Mouse (Mus musculus) cerebellum, adult (tissue): ENCODE data around the gene Pfpl.

Experiments used
- ATAC-seq: cut with Nextera tagmentation; 2 replicates; pipeline ENCODE4 v1.9.2; 2017; ENCODE audit warnings: mild to moderate bottlenecking, moderate library complexity, mixed read lengths; ENCODE audit not compliant: insufficient number of reproducible peaks, low FRiP score, low TSS enrichment

The Pfpl gene

DNA sequence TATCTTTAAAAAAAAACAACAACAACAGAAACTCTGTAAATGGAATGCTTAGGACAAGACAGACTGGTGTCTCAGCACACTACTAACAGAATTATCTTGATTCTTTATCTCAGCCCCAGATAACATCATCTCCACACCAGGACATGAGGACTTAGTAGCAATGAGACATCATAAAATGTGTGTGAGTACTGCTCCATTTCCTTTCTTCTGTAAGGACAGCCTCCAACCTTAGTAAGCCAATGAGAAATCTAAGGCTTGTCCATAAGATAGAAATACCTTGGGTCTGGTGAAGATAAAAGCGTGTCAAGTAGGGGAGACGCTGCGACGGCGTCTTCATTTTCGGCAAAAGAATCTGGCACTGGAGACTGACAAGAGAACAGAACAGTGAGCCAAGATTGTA lies at the start of gene Pfpl:
Gene Pfpl, plus strand, starts transcription at position 301 of the 400 bp plus-strand sequence.
- no peak for ATAC-seq

DNA sequence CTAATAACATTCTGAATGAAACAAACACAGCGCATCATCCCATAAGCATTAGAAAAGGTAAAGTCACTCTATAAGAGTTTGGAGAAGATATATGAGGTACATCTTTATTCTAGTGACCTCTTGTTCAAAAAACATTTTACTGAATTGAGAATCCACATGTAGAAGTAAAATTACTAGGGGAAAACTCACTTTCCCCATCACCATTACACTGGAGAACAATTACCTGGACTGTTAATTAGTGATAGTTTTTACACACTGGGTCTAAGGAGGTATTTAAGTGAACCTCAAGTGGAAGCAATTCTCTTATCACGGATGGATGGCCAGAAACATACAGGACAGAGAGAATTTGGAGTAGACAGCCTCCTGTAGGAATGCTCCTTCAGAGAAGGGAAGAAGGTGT lies 40.7 kb upstream of the Pfpl start, which contains the start of gene Olfr1440:
Gene Olfr1440, plus strand, starts transcription at position 301 of the 400 bp plus-strand sequence.
- no peak for ATAC-seq

DNA sequence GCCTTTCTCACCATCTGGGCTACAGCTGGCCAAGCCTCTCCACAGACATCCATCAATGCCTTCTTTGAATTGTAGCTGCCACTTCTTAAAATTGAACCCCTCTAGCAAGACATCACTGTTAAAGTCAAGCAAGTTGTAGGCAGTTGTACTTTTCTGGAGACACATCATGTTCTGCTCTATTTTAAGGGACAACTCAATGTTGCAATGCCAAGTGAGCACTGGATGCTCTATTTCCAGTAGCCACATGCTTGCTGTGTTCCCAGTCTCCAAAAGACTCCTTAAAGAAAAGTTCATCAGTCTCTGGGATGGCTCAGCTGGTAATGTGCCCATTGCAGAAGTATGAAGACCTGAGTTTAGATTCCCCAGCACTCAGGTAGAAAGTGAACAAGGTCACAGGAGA lies 14.0 kb upstream of the Pfpl start:
- no peak for ATAC-seq

DNA sequence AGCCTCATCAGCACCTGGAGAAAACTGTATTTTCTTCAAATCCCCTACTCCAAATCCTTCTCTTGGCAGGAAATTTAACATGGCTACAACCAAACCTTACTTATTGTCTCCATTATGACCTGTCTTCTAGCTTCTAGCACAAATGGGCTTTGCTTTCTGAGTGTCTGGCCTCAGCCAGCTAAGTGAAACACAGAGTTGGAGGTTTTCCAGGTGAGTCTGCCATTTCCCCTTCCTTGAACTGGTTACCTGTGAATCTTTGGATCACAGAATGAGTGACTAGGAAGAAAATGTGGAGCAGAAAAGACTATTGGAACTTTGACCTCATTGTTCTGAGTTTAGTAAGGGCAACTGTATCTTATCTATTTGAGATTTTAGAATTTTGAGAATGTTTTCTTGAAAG lies 10.3 kb upstream of the Pfpl start, which contains the start of gene Olfr1441:
Gene Olfr1441, plus strand, starts transcription at position 73 of the 400 bp plus-strand sequence.
- no peak for ATAC-seq

DNA sequence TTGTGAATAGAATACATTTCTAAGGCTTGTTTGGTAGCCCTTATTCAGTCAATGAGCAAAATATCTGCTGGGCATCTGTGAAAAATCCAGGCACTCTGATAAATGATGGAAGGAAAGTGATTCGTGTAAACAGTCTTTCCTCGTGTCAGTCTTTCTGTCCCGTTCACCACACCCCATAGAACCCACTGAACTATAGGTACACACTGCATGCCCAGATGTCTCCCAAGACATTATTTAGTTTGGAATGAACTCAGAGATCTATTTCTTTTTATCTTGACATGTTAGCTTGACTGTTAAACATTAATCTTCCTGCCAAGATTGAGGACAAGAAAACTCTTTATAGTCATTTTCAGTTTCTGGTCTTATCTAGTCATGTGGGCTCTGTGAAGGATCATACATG lies 9.4 kb upstream of the Pfpl start:
- ATAC-seq: no peak

DNA sequence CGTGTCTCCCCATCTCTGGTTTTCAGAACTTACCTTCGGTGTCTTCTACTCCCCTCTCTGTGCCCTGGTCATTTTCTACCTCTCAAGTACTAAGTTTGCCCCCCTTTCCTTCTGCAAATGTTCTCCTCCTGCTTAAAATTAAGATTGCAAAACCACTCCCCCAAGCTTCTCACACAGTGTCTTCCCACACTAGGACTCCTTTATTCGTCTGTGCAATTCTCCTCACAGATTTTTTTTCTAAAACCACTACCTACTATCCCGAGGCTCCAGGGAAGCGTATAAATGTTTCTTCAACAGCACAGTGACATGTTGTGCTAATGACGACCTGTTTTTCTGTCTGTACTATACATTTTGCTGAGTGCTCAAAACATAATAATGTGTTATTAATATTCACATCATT lies 7.2 kb upstream of the Pfpl start:
- ATAC-seq: no peak

DNA sequence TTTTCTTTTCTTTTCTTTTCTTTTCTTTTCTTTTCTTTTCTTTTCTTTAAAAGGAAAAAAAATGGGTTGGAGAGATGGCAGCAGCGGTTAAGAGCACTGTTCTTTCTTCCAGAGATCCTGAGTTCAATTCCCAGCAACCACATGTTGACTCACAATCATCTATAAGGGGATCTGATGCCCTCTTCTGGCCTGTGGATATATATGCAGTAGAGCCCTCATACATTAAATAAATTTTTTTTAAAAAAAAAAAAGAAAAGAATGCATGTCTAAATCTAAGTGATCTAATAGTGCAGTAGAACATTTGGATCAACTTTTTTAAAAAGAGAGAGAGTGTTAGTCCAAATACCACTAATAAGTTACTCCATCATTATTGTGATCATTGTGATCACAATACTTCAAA lies 6.0 kb upstream of the Pfpl start:
- no peak for ATAC-seq

DNA sequence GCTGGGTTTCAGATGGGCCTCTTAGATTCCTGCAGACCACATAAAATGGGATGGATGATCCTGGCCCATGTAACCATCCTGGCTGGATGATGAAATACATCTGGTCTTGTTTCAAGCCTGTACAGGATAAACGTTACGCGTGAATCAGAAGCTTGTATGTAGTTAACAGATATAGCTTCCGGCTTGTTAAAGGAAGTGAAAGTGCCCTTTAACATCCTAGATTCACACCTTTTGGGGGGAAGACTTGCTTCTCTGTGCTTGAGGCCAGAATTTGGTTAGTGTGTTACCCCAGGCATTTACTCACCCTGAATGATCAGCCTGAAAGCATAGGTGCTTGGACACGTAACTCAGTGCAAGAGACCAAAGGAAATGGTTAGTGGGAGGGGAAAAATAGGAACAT lies 604 bp upstream of the Pfpl start:
- ATAC-seq: no peak

DNA sequence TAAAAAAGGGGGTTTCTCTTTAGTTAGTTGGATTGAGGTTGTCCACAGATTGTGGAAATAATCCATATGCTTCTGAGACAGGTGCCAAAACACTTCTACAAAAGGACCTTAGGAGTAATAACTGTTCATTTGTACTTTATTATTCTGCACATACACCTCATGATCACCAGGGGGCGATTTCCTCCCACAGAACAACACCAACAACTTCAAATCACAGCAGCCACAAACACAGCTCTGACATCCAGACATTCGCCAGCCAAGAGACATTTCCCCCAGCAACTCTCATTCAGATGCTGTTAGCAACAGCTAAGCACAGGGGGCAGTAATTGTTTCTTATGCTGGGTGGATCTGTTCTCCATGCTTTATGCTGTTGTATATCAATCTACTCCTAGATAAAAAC lies 5.3 kb downstream of the Pfpl start:
- ATAC-seq: no peak

DNA sequence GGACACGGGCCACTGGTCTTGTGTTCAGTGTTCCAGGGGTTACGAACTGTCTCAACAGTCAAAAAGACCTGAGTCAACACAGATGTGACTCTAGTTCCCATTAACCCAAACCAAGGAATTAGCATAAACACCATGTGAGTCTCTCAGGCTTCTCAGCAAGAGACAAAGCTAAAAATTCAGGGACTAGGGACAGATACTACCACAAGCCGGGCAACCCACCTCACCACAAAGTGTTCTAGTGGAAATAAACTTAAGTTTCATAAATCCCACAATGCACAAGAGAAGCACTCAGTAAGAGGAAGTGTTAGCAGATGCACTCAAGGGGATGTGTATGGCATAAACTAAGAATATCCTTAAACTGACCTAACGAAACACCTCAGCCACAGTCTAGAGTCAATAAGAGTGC lies 7.3 kb downstream of the Pfpl start:
- no peak for ATAC-seq

DNA sequence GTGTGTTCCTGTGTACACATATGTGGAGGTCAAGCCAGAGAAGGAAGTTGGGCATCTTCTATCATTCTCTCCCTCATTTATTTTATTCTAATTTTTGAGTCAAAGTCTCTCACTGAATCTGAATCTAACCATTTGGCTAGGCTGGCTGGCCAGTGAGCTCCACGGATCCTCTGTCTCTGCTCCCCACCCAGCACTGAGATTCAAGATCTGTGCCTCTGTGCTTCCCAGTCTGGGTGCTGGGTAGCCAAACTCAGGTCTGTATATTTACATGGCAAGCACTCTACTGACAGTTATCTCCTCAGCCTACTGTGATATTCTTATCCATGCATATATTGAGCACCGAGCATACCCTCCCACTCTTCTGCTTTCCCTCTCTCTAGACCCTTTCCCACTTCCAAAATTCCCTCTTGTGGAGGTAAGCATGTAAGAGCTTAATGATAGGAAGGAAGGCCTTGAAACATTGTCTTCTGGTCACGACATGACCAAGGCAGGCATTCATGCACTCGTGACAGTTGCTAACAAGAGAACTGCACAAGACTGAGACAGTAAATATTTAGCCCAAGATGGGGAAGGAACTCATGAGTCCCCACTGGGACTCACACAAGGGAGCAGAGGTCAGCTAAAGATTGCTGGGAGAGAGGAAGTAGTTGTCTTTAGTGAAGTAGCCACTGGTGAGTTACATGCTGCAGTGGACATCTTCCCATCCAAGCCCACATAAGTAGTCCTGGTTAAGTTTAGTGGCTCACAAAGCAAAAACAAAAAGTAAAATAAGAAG lies 8.2 kb downstream of the Pfpl start:
- ATAC-seq: no peak

DNA sequence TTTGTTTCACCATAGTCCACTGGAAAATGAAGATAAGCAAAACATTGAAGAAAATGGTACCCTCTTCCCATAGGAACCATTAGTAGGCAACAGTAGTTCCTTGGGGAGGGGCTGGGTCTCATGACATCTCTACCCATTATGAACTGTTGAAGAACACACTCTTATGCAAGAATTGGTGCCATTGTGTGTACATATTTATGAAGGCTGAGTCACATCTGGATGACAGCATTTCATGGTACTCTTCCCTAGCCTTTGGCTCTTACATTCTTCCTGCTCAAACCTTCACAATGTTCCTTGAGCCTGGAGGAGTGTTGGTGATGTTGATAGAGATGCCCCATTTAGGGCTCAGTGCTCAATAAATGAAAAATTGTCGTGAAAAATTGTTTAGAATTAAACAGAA lies 11.9 kb downstream of the Pfpl start:
- ATAC-seq: no peak

DNA sequence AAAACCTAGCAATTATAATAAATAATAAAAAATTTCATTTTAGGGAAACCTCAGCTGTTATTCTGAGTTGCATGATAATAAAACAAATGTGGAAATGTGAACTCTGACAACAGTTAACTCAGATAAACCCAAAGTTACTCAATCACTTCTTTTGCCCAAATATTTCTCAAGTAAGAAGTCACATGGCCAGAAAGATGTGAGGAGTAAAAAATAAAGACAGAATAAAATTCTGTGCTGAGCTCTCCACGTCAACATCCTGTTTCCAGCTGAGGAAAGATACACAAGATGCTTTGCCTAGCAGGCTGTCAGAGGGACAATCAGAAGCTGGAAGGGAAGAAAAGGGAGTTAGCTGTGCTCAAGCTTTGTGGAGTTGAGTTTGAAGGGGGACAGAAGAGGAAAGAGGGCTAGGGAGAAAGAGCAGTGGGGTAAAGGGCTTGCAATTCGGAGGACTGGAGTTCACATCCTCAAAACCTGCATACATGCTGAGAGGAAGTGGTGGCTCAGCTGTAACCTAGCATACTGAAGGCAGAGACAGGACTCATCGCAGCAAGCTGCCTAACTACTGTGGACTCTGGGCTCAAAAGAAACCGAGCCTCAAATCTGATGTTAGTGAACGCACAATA lies 12.5 kb downstream of the Pfpl start:
- no peak for ATAC-seq

DNA sequence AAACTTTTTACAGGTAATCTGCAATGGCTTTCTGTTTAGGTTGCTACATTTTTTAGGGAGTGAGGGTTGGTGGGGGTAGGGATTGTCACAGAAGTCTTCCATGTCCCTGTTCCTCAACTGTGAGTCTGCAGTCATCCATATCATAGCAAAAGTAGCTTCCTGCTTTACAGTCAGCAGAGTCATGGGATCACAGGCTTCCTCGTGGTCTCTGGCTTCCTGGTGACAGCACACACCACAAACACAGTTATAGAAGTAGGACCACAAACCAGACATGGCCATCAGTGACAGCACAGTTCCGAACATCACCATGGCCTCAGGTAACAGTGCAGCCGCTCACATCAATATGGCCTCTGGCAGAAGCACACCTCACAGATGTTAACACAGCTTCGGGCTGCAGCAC lies 14.9 kb downstream of the Pfpl start:
- ATAC-seq: no peak

DNA sequence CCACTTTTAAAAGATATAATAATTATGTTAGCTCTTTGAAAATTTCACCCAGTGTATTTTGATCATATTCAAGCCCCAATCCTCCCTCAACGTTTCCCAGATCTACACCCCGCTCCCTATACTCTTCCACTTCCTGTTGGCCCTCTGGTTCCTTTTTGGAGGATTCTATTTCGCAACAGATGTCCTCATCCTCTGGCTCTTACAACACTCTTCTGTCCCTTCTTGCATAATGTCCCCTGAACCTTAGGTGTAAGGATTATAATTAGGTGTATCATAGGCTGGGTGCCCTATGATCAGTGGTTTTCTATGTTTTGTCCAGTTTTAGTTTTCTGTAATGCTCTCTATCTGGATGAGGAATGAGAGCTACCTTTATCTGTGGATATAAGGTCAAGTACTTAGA lies 17.3 kb downstream of the Pfpl start:
- ATAC-seq: no peak

DNA sequence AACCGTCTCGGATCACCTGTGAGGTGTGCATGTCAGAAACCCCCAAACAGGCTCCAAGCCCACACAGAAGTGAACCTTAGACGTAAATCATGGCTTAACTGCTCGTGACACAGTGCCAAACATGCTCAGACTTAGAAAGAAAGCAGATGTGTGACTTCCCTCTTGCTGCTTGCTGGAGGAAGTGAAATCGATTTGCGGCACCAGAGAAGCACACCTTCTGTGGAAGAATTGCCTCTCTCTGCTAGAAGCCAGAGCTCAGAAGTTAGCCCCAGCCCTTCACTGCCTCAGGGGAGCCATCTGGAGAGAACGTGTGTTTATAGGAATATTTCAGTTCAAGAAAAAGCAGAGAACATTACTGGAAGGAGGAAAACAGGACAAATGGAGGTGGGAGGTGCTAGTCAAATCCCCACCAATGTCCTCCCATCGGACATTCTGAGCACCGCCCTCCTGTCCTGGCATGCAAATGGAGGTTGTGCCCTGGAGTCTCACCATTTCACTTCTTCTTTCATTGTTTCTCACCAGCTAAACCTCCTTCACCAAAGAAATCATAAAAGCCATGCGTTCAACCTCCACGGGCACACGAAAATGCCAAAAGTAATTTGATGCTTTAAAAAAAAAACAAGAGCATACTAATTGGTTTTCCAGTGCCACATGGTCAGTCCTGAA lies 29.8 kb downstream of the Pfpl start:
- no peak for ATAC-seq

DNA sequence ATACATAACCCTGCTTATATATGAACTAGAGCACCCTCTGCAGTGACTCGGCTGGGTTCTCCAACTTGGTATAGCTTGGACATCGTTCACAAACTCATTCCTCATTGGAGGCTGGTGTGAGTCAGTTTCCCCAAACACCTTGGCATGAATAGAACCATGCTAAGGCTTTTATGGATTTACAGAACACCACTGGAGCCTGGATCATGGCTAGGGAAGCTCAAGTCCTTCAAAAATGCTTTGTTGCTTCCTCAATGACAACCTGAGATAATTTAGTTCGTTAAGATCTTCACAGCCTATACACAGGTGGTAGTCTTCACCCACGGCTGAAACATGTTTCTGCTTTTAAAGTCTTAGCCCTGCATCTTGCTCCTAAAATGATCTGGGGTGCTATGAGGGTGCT lies 31.8 kb downstream of the Pfpl start:
- no peak for ATAC-seq

DNA sequence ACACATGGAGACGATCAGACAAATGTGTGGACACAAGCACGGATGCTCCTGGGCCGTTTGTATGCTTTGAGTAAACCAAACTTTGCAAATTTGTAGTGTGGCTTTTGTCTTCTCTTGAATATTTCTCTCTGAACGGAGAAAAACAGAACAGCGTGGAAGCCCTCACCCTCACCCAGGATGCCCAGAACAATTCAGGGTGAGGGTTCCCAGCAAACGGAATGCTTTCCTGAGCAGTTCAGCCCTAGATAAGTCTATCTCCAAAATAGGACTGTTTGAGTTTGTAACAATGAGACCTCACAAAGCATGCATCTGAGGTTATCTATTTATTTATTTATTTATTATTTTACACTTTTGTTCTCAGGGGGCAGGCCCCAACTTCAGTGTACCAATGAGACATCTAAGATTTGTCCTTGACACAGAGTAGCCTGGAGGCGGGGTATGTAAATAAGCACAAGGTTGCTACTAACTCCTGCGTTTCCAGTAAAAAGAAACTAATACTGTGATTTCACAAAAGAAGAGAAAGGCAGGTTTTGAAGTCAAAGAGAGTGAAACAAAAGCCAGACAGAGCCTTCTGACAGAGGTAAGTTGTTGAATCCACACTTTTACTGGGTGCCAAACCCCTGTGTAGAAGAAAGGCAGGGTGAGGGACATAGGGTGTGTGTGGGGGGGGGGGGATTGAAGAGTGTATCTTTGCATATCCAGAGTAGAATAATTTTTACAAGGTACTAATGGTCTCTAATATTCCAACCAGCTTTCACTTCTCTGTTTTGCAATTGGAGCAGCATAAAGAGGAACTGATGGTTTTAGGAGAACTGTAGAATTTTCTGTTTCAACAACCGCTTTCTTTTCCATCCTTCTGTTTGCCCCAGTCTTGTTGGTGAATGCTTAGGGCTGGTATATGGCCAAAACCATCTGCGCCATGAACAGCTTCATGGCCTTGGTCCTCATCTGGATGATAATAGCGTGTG lies 32.9 kb downstream of the Pfpl start, which contains the start of gene Mpeg1:
Gene Mpeg1, plus strand, starts transcription at position 498 of the 968 bp plus-strand sequence.
- no peak for ATAC-seq

DNA sequence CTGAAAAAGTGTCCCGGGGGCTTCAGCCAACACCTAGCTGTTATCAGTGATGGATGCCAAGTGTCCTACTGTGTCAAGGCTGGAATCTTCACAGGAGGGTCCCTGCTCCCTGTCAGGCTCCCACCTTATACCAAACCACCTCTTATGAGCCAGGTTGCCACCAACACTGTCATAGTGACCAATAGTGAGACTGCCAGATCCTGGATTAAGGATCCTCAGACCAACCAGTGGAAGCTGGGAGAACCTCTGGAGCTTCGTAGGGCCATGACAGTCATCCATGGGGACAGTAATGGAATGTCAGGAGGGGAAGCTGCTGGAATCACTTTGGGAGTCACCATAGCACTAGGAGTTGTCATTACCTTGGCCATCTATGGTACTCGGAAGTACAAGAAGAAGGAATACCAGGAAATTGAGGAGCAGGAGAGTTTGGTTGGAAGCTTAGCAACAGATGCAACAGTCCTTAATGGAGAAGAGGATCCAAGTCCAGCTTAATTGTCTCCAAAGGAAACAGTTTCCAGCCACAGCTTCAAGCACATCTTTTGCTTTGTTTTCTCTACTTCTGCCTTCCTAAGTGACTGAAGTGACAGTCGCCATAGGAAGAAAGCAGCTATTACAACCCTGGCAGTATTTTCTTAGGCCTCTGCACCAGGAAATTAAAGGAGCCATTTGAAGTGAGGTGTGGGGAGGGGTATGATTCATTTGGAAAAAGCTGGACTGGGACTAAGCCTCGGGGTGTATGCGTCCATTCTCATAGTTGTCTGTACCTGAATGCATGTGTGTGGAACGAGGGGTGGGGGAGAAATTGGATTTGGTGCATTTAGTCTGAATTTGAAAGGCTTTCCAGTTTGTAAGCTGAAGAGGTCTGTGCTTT lies 35.4 kb downstream of the Pfpl start:
- ATAC-seq: no peak

DNA sequence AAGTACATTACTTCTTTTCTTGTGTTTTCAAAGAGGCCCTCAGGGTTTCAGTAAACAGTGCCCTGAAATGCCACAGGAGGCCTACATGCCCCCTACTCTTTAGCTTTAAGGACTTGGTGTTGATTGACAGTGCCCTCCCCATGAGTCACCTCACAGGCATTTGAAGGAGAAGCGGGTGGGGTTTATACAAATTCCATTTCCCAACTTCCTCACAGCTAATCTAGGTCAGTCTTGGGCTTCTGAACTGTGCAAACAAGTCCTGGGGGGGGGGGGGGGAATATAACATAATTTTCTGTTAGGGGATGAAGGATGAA lies 36.0 kb downstream of the Pfpl start:
- ATAC-seq: no peak
